Mouse (Mus musculus) MEL (cell line): ENCODE results near the gene Gbe1. TPM values are rescaled to one million over a fixed set of nuclear protein-coding genes. Genes with fewer than 3 reads are reported as not detected.
A peak's percentile ranks its signal among the peaks of the same experiment; 100 is the strongest.

Experiments
- DNase-seq: peaks from one replicate; pipeline ENCODE4 v3.0.0; 2011; ENCODE audit warnings: low read depth, low spot score
- H3K27ac ChIP-seq: 2 replicates; pipeline ENCODE4 v1.5.1; 2012; ENCODE audit warnings: low read depth, mild to moderate bottlenecking, control low read depth, low read length, moderate library complexity; ENCODE audit not compliant: control insufficient read depth
- H3K27me3 ChIP-seq, 2 experiments: fragments of 150-350 bp in 1 of 2; sonication (generic) in 1 of 2; 2 replicates each; pipeline ENCODE4 v1.6.1; 2012; ENCODE audit warnings: low read length in 2 of 2, mild to moderate bottlenecking in 2 of 2, improper control_type of control experiment in 1 of 2, moderate library complexity in 1 of 2; ENCODE audit not compliant: insufficient read depth in 2 of 2, control insufficient read depth in 1 of 2
- H3K36me3 ChIP-seq, 2 experiments: 2 replicates each; pipeline ENCODE4 v1.6.1; 2012 to 2014; ENCODE audit warnings: low read length in 2 of 2, improper control_type of control experiment in 1 of 2, inconsistent platforms in 1 of 2, mild to moderate bottlenecking in 1 of 2; ENCODE audit not compliant: insufficient read depth in 2 of 2, control insufficient read depth in 1 of 2
- H3K4me1 ChIP-seq, 2 experiments: fragments of 150-350 bp in 1 of 2; sonication (generic) in 1 of 2; 2 replicates each; pipeline ENCODE4 v1.6.1; 2012; ENCODE audit warnings: low read length in 2 of 2, improper control_type of control experiment in 1 of 2, mild to moderate bottlenecking in 1 of 2; ENCODE audit not compliant: insufficient read depth in 2 of 2, control insufficient read depth in 1 of 2
- H3K4me3 ChIP-seq, 2 experiments: fragments of 150-350 bp in 1 of 2; sonication (generic) in 1 of 2; 2 replicates each; pipeline ENCODE4 v1.5.1; 2012; ENCODE audit warnings: low read depth in 2 of 2, low read length in 2 of 2, mild to moderate bottlenecking in 2 of 2, moderate library complexity in 2 of 2, control low read depth in 1 of 2, improper control_type of control experiment in 1 of 2; ENCODE audit not compliant: control insufficient read depth in 1 of 2, insufficient read depth in 1 of 2
- H3K79me2 ChIP-seq: 2 replicates; pipeline ENCODE4 v1.6.1; 2012; ENCODE audit warnings: mild to moderate bottlenecking, low read length, moderate library complexity; ENCODE audit not compliant: control insufficient read depth, poor library complexity, insufficient read depth
- H3K9ac ChIP-seq: 2 replicates; pipeline ENCODE4 v1.6.1; 2012; ENCODE audit warnings: low read depth, mild to moderate bottlenecking, control low read depth, low read length, moderate library complexity; ENCODE audit not compliant: control insufficient read depth, poor library complexity, severe bottlenecking
- H3K9me3 ChIP-seq: fragments of 150-350 bp; sonication (generic); replicated peaks from 2 replicates; pipeline ENCODE4 v1.6.1; 2012; ENCODE audit warnings: mild to moderate bottlenecking, low read length, improper control_type of control experiment, moderate library complexity; ENCODE audit not compliant: insufficient read depth
- CHD1 ChIP-seq: IDR thresholded peaks from 2 replicates; pipeline ENCODE4 v1.6.1; 2012; ENCODE audit warnings: low read depth, mild to moderate bottlenecking, inconsistent platforms, low read length, improper control_type of control experiment
- CHD2 ChIP-seq: IDR thresholded peaks from 2 replicates; pipeline ENCODE4 v1.6.1; 2011; ENCODE audit warnings: low read length, improper control_type of control experiment
- CTCF ChIP-seq, 3 experiments: IDR thresholded peaks in 2 of 3; conservative IDR thresholded peaks in 1 of 3; 2 replicates each; pipeline ENCODE4 v1.5.1; 2011 to 2012; ENCODE audit warnings: low read length in 3 of 3, low read depth in 2 of 3, mild to moderate bottlenecking in 2 of 3, improper control_type of control experiment in 1 of 3, inconsistent platforms in 1 of 3, mixed read lengths in 1 of 3, moderate library complexity in 1 of 3; ENCODE audit not compliant: control insufficient read depth in 1 of 3, insufficient read depth in 1 of 3, poor library complexity in 1 of 3, severe bottlenecking in 1 of 3
- ELF1 ChIP-seq: IDR thresholded peaks from 2 replicates; pipeline ENCODE4 v1.6.1; 2014; ENCODE audit warnings: low read depth, mild to moderate bottlenecking, inconsistent platforms, low read length, improper control_type of control experiment, moderate library complexity
- GABPA ChIP-seq: IDR thresholded peaks from 2 replicates; pipeline ENCODE4 v1.6.1; 2012; ENCODE audit warnings: low read depth, mild to moderate bottlenecking, inconsistent platforms, low read length, improper control_type of control experiment, moderate library complexity
- MAX ChIP-seq: IDR thresholded peaks from 2 replicates; pipeline ENCODE4 v1.6.1; 2011; ENCODE audit warnings: low read length, improper control_type of control experiment
- MAZ ChIP-seq: IDR thresholded peaks from 2 replicates; pipeline ENCODE4 v1.6.1; 2012; ENCODE audit warnings: low read depth, mild to moderate bottlenecking, inconsistent platforms, low read length, improper control_type of control experiment
- MEF2A ChIP-seq: IDR thresholded peaks from 2 replicates; pipeline ENCODE4 v1.6.1; 2014; ENCODE audit warnings: low read depth, mild to moderate bottlenecking, inconsistent platforms, low read length, improper control_type of control experiment; ENCODE audit not compliant: poor library complexity, insufficient replicate concordance, severe bottlenecking; ENCODE audit errors: extremely low read depth
- MXI1 ChIP-seq: IDR thresholded peaks from 2 replicates; pipeline ENCODE4 v1.6.1; 2011; ENCODE audit warnings: mild to moderate bottlenecking, low read depth, low read length, improper control_type of control experiment
- MYB ChIP-seq: IDR thresholded peaks from 2 replicates; pipeline ENCODE4 v1.6.1; 2011; ENCODE audit warnings: mild to moderate bottlenecking, low read depth, low read length, improper control_type of control experiment
- MYC ChIP-seq: IDR thresholded peaks from 2 replicates; pipeline ENCODE4 v1.6.1; 2011; ENCODE audit warnings: low read depth, mild to moderate bottlenecking, low read length, improper control_type of control experiment, moderate library complexity
- NELFE ChIP-seq: IDR thresholded peaks from 2 replicates; pipeline ENCODE4 v1.6.1; 2011; ENCODE audit warnings: low read depth, low read length, improper control_type of control experiment
- NRF1 ChIP-seq: IDR thresholded peaks from 2 replicates; pipeline ENCODE4 v1.6.1; 2014; ENCODE audit warnings: low read depth, mild to moderate bottlenecking, inconsistent platforms, low read length, improper control_type of control experiment, moderate library complexity; ENCODE audit not compliant: poor library complexity, insufficient read depth, severe bottlenecking
- POLR2A ChIP-seq, 2 experiments: IDR thresholded peaks; 2 replicates each; pipeline ENCODE4 v1.6.1; 2011 to 2012; ENCODE audit warnings: low read length in 2 of 2, mild to moderate bottlenecking in 2 of 2, control low read depth in 1 of 2, improper control_type of control experiment in 1 of 2, low read depth in 1 of 2, moderate library complexity in 1 of 2; ENCODE audit not compliant: control insufficient read depth in 1 of 2, insufficient read depth in 1 of 2, poor library complexity in 1 of 2
- POLR2AphosphoS2 ChIP-seq: IDR thresholded peaks from 2 replicates; pipeline ENCODE4 v1.6.1; 2011; ENCODE audit warnings: low read length, improper control_type of control experiment
- POLR2AphosphoS5 ChIP-seq: IDR thresholded peaks from 2 replicates; pipeline ENCODE4 v1.6.1; 2012; ENCODE audit warnings: low read depth, borderline replicate concordance, mild to moderate bottlenecking, inconsistent platforms, low read length, moderate library complexity, mixed read lengths
- RCOR1 ChIP-seq: IDR thresholded peaks from 2 replicates; pipeline ENCODE4 v1.6.1; 2012; ENCODE audit warnings: low read depth, mild to moderate bottlenecking, inconsistent platforms, low read length, improper control_type of control experiment
- SIN3A ChIP-seq: IDR thresholded peaks from 2 replicates; pipeline ENCODE4 v1.6.1; 2012; ENCODE audit warnings: low read length, improper control_type of control experiment, inconsistent platforms
- SMC3 ChIP-seq: IDR thresholded peaks from 2 replicates; pipeline ENCODE4 v1.6.1; 2011; ENCODE audit warnings: low read depth, low read length, improper control_type of control experiment
- UBTF ChIP-seq: IDR thresholded peaks from 2 replicates; pipeline ENCODE4 v1.6.1; 2012; ENCODE audit warnings: low read depth, mild to moderate bottlenecking, inconsistent platforms, low read length, improper control_type of control experiment, moderate library complexity, borderline replicate concordance; ENCODE audit not compliant: insufficient read depth
- ZKSCAN1 ChIP-seq: IDR thresholded peaks from 2 replicates; pipeline ENCODE4 v1.6.1; 2012; ENCODE audit warnings: low read depth, mild to moderate bottlenecking, inconsistent platforms, low read length, improper control_type of control experiment, moderate library complexity
- polyA plus RNA-seq, 2 experiments: library from polyadenylated mRNA; stranded (reverse) in 1 of 2; unstranded in 1 of 2; fragments of >175 nt in 1 of 2; fragments of >200 nt in 1 of 2; gene quantifications; 2 replicates each; pipeline versions ENCODE4 v1.2.1 to v1.2.4; 2012; ENCODE audit warnings: low replicate concordance in 2 of 2, low read depth in 1 of 2; ENCODE audit not compliant: insufficient read length in 2 of 2, insufficient read depth in 1 of 2, missing spikeins in 1 of 2
- total RNA-seq: library from RNA; depleted of rRNA; stranded (reverse); fragments of 300-350 nt; gene quantifications from 2 replicates; pipeline ENCODE4 v1.2.3, GENCODE M21; 2012

The Gbe1 gene
- total and polyA plus RNA-seq, 3 experiments, result 4.1 to 12.0 TPM; not detected in 1

- Histone ChIP-seq H3K4me1 (no peaks in the 10 kb centered on the region), H3K9me3 (no peaks in the 10 kb centered on the region), H3K36me3 (no peaks in the 10 kb centered on the region), H3K27me3 (no peaks in the 10 kb centered on the region), H3K4me3 (no peak overlapping the region), H3K79me2 (no peaks in the 10 kb centered on the region), H3K9ac (no peak overlapping the region), H3K27ac (no peak overlapping the region)
- TF ChIP-seq SMC3 (no peak), SIN3A (no peak), NELFE (no peak), POLR2A (IDR thresholded peaks at IDR 0.05; ENCODE audit: control insufficient read depth in 1 of 2, insufficient read depth in 1 of 2, low read depth in 1 of 2, low read length in 2 of 2, poor library complexity in 1 of 2) (no peak), GABPA (no peak), MEF2A (no peak), POLR2AphosphoS5 (no peak), MAX (no peak), MAZ (no peak), CHD2 (no peak), ELF1 (no peak), CTCF (IDR thresholded peaks at IDR 0.05 in 2 of 3, conservative IDR thresholded peaks at IDR 0.05 in 1 of 3; ENCODE audit: control insufficient read depth in 1 of 3, insufficient read depth in 1 of 3, low read depth in 2 of 3, low read length in 3 of 3, poor library complexity in 1 of 3, severe bottlenecking in 1 of 3) (no peak), RCOR1 (no peak), MYB (no peak), NRF1 (no peak), UBTF (no peak), MYC (no peak), CHD1 (no peak), MXI1 (no peak)
- DNase-seq, result peak; percentile 23
Observed at GRCm38 (mm10) chr16:70326339-70326948, 12.7 kb downstream of the Gbe1 start.

- Histone ChIP-seq H3K9me3 (no peaks in the 10 kb centered on the region), H3K27me3 (no peaks in the 10 kb centered on the region), H3K27ac (no peak overlapping the region), H3K79me2 (no peaks in the 10 kb centered on the region), H3K4me1 (no peaks in the 10 kb centered on the region), H3K4me3 (no peak overlapping the region), H3K9ac (no peak overlapping the region), H3K36me3 (no peaks in the 10 kb centered on the region)
- DNase-seq, result no peak
- TF ChIP-seq ZKSCAN1, result no peak
- no peak for TF ChIP-seq RCOR1
- no peak for TF ChIP-seq NRF1
- TF ChIP-seq POLR2AphosphoS2, result no peak
- TF ChIP-seq GABPA, result no peak
Observed at GRCm38 (mm10) chr16:70328566-70328965, 14.8 kb downstream of the Gbe1 start.
